Mouse (Mus musculus) liver, embryonic 14.5 days (tissue): ENCODE measurements around the gene Tmsb10.

ENCODE experiments used
- CTCF ChIP-seq: IDR thresholded peaks from 2 replicates; pipeline ENCODE4 v1.5.1; 2016; ENCODE audit warnings: antibody characterized with exemption, low read depth, control low read depth
- EP300 ChIP-seq: IDR thresholded peaks from 2 replicates; pipeline ENCODE4 v1.6.1; 2016; ENCODE audit warnings: antibody characterized with exemption, low read depth

- TF ChIP-seq CTCF (no peak), EP300 (no peak)
Observed at GRCm38 (mm10) chr6:72914087-72914749, 44.3 kb downstream of the Tmsb10 start.
